Mouse (Mus musculus): ENCODE data around the gene Padi1.

- TF ChIP-seq FLI1 (IDR thresholded peaks at IDR 0.05; ENCODE audit: low read length) (no peak), GATA1 (IDR thresholded peaks at IDR 0.05; ENCODE audit: borderline replicate concordance, low read length) (no peak; the same call in 2 of the 3 replicates)
These were observed 29.3 kb downstream of the Padi1 start for GRCm38 (mm10) chr4:140815996-140816917.
